Mouse (Mus musculus): ENCODE data around the gene Egf. TPM values are rescaled to one million over a fixed set of nuclear protein-coding genes. Genes with fewer than 3 reads are reported as not detected.

The Egf gene
- polyA plus RNA-seq, 1 experiment from 2014 or later = 1.1 TPM

- H3K4me2 ChIP-seq = no peak overlapping the region
- ATAC-seq (ENCODE audit: low FRiP score) (no peak), DNase-seq (ENCODE audit: low spot score, missing footprints) (peak; percentile 17)
- H3K27me3 ChIP-seq (ENCODE audit: control insufficient read depth, insufficient read depth, low read length) = no peaks in the 10 kb centered on the region
- WGBS = 92% methylated on average over 8 of the region's 8 CpGs
- no peak overlapping the region for H3K27ac ChIP-seq (ENCODE audit: low read depth, low read length)
- H3K4me3 ChIP-seq (ENCODE audit: low read depth, low read length) = no peak overlapping the region
- no peak overlapping the region for H3K9ac ChIP-seq (ENCODE audit: low read length)
- H3K9me3 ChIP-seq (ENCODE audit: control insufficient read depth, low read length) = no peaks in the 10 kb centered on the region
- H3K36me3 ChIP-seq (ENCODE audit: control insufficient read depth, insufficient read depth, low read length) = no peaks in the 10 kb centered on the region
- H3K4me1 ChIP-seq (ENCODE audit: control insufficient read depth, insufficient read depth, low read length) = no peaks in the 10 kb centered on the region
Observed at GRCm38 (mm10) chr3:129695943-129696342, 59.2 kb downstream of the Egf start.

GRCm38 (mm10) chr3:129693581-129693980 is 61.5 kb downstream of the Egf start:
- Histone ChIP-seq H3K27ac (ENCODE audit: low read depth, low read length) (no peak overlapping the region), H3K27me3 (ENCODE audit: control insufficient read depth, insufficient read depth, low read length) (no peaks in the 10 kb centered on the region), H3K4me1 (ENCODE audit: control insufficient read depth, insufficient read depth, low read length) (no peaks in the 10 kb centered on the region), H3K4me3 (ENCODE audit: low read depth, low read length) (no peak overlapping the region), H3K9ac (ENCODE audit: low read length) (no peak overlapping the region), H3K36me3 (ENCODE audit: control insufficient read depth, insufficient read depth, low read length) (no peaks in the 10 kb centered on the region), H3K9me3 (ENCODE audit: control insufficient read depth, low read length) (no peaks in the 10 kb centered on the region), H3K4me2 (no peak overlapping the region)
- 80% methylated on average over 4 of the region's 4 CpGs for WGBS
- no peak for ATAC-seq (ENCODE audit: low FRiP score)
- DNase-seq (ENCODE audit: low spot score, missing footprints) = peak; percentile 64

- Histone ChIP-seq H3K9me3 (ENCODE audit: control insufficient read depth, low read length) (no peaks in the 10 kb centered on the region), H3K4me3 (ENCODE audit: low read depth, low read length) (no peak overlapping the region), H3K27me3 (ENCODE audit: control insufficient read depth, insufficient read depth, low read length) (no peaks in the 10 kb centered on the region), H3K27ac (ENCODE audit: low read depth, low read length) (no peak overlapping the region), H3K36me3 (ENCODE audit: control insufficient read depth, insufficient read depth, low read length) (no peaks in the 10 kb centered on the region), H3K9ac (ENCODE audit: low read length) (no peak overlapping the region), H3K4me2 (no peak overlapping the region), H3K4me1 (ENCODE audit: control insufficient read depth, insufficient read depth, low read length) (no peaks in the 10 kb centered on the region)
- WGBS = 53% methylated on average over 16 of the region's 16 CpGs
- DNase-seq (ENCODE audit: low spot score, missing footprints) (peak; percentile 80), ATAC-seq (ENCODE audit: low FRiP score) (no peak)
Observed at GRCm38 (mm10) chr3:129692816-129693215, 62.3 kb downstream of the Egf start.

- no peak for ATAC-seq (ENCODE audit: low FRiP score)
- H3K9ac ChIP-seq (ENCODE audit: low read length) = no peak overlapping the region
- H3K36me3 ChIP-seq (ENCODE audit: control insufficient read depth, insufficient read depth, low read length) = no peaks in the 10 kb centered on the region
- WGBS = 71% methylated on average over 5 of the region's 5 CpGs
- no peak overlapping the region for H3K4me3 ChIP-seq (ENCODE audit: low read depth, low read length)
- no peaks in the 10 kb centered on the region for H3K4me1 ChIP-seq (ENCODE audit: control insufficient read depth, insufficient read depth, low read length)
- H3K9me3 ChIP-seq (ENCODE audit: control insufficient read depth, low read length) = no peaks in the 10 kb centered on the region
- no peak overlapping the region for H3K27ac ChIP-seq (ENCODE audit: low read depth, low read length)
- no peak for DNase-seq (ENCODE audit: low spot score, missing footprints)
- H3K27me3 ChIP-seq (ENCODE audit: control insufficient read depth, insufficient read depth, low read length) = no peaks in the 10 kb centered on the region
- no peak overlapping the region for H3K4me2 ChIP-seq
Observed at GRCm38 (mm10) chr3:129687429-129687828, 67.7 kb downstream of the Egf start.

- no peak overlapping the region for H3K9ac ChIP-seq (ENCODE audit: low read length)
- DNase-seq (ENCODE audit: low spot score, missing footprints) (peak; percentile 97), ATAC-seq (ENCODE audit: low FRiP score) (peak; percentile 55; the same call in 1 of the 2 replicates)
- no peaks in the 10 kb centered on the region for H3K9me3 ChIP-seq (ENCODE audit: control insufficient read depth, low read length)
- H3K36me3 ChIP-seq (ENCODE audit: control insufficient read depth, insufficient read depth, low read length) = no peaks in the 10 kb centered on the region
- H3K27me3 ChIP-seq (ENCODE audit: control insufficient read depth, insufficient read depth, low read length) = no peaks in the 10 kb centered on the region
- no peak overlapping the region for H3K4me2 ChIP-seq
- 61% methylated on average over 8 of the region's 8 CpGs for WGBS
- H3K27ac ChIP-seq (ENCODE audit: low read depth, low read length) = no peak overlapping the region
- no peak overlapping the region for H3K4me3 ChIP-seq (ENCODE audit: low read depth, low read length)
- H3K4me1 ChIP-seq (ENCODE audit: control insufficient read depth, insufficient read depth, low read length) = no peaks in the 10 kb centered on the region
Observed at GRCm38 (mm10) chr3:129686698-129687333, 68.3 kb downstream of the Egf start.

GRCm38 (mm10) chr3:129686196-129686595 is 68.9 kb downstream of the Egf start:
- Histone ChIP-seq H3K4me1 (ENCODE audit: control insufficient read depth, insufficient read depth, low read length) (no peaks in the 10 kb centered on the region), H3K9ac (ENCODE audit: low read length) (no peak overlapping the region), H3K4me2 (no peak overlapping the region), H3K27ac (ENCODE audit: low read depth, low read length) (no peak overlapping the region), H3K4me3 (ENCODE audit: low read depth, low read length) (no peak overlapping the region), H3K36me3 (ENCODE audit: control insufficient read depth, insufficient read depth, low read length) (no peaks in the 10 kb centered on the region), H3K27me3 (ENCODE audit: control insufficient read depth, insufficient read depth, low read length) (no peaks in the 10 kb centered on the region), H3K9me3 (ENCODE audit: control insufficient read depth, low read length) (no peaks in the 10 kb centered on the region)
- WGBS = 87% methylated on average over 12 of the region's 12 CpGs
- DNase-seq (ENCODE audit: low spot score, missing footprints) (peak; percentile 72), ATAC-seq (ENCODE audit: low FRiP score) (no peak)

GRCm38 (mm10) chr3:129683060-129683679 is 71.9 kb downstream of the Egf start:
- Histone ChIP-seq H3K36me3 (ENCODE audit: control insufficient read depth, insufficient read depth, low read length) (no peaks in the 10 kb centered on the region), H3K4me2 (no peak overlapping the region), H3K27me3 (ENCODE audit: control insufficient read depth, insufficient read depth, low read length) (no peaks in the 10 kb centered on the region), H3K9ac (ENCODE audit: low read length) (no peak overlapping the region), H3K27ac (ENCODE audit: low read depth, low read length) (no peak overlapping the region), H3K4me3 (ENCODE audit: low read depth, low read length) (no peak overlapping the region), H3K9me3 (ENCODE audit: control insufficient read depth, low read length) (no peaks in the 10 kb centered on the region), H3K4me1 (ENCODE audit: control insufficient read depth, insufficient read depth, low read length) (no peaks in the 10 kb centered on the region)
- WGBS = 90% methylated on average over 10 of the region's 10 CpGs
- peak; percentile 82 for DNase-seq (ENCODE audit: low spot score, missing footprints)
- no peak for ATAC-seq (ENCODE audit: low FRiP score)

GRCm38 (mm10) chr3:129682389-129682788 is 72.7 kb downstream of the Egf start:
- H3K27me3 ChIP-seq (ENCODE audit: control insufficient read depth, insufficient read depth, low read length) = no peaks in the 10 kb centered on the region
- H3K4me3 ChIP-seq (ENCODE audit: low read depth, low read length) = no peak overlapping the region
- H3K36me3 ChIP-seq (ENCODE audit: control insufficient read depth, insufficient read depth, low read length) = no peaks in the 10 kb centered on the region
- H3K9ac ChIP-seq (ENCODE audit: low read length) = no peak overlapping the region
- 90% methylated on average over 10 of the region's 10 CpGs for WGBS
- ATAC-seq (ENCODE audit: low FRiP score) (no peak), DNase-seq (ENCODE audit: low spot score, missing footprints) (no peak)
- no peaks in the 10 kb centered on the region for H3K9me3 ChIP-seq (ENCODE audit: control insufficient read depth, low read length)
- H3K27ac ChIP-seq (ENCODE audit: low read depth, low read length) = no peak overlapping the region
- no peaks in the 10 kb centered on the region for H3K4me1 ChIP-seq (ENCODE audit: control insufficient read depth, insufficient read depth, low read length)
- H3K4me2 ChIP-seq = no peak overlapping the region

- ATAC-seq (ENCODE audit: low FRiP score) = no peak
- Histone ChIP-seq H3K27me3 (ENCODE audit: control insufficient read depth, insufficient read depth, low read length) (no peaks in the 10 kb centered on the region), H3K9ac (ENCODE audit: low read length) (no peak overlapping the region), H3K9me3 (ENCODE audit: control insufficient read depth, low read length) (no peaks in the 10 kb centered on the region), H3K4me1 (ENCODE audit: control insufficient read depth, insufficient read depth, low read length) (no peaks in the 10 kb centered on the region), H3K27ac (ENCODE audit: low read depth, low read length) (no peak overlapping the region), H3K4me2 (no peak overlapping the region), H3K4me3 (ENCODE audit: low read depth, low read length) (no peak overlapping the region), H3K36me3 (ENCODE audit: control insufficient read depth, insufficient read depth, low read length) (no peaks in the 10 kb centered on the region)
- 86% methylated on average over 4 of the region's 4 CpGs for WGBS
- DNase-seq (ENCODE audit: low spot score, missing footprints) = peak; percentile 33
Observed at GRCm38 (mm10) chr3:129681841-129682240, 73.3 kb downstream of the Egf start.
